In genomic region chr13:107100116-107100515, GRCm38 (mm10) we compare ENCODE assay signal across 10 mouse cellular contexts.
A peak's percentile ranks its signal among the peaks of the same experiment; 100 is the strongest.
DNase-seq lines count a peak whose midpoint lies in the region; ATAC-seq and TF ChIP-seq lines count a peak whose summit lies in the region.
"Had no signal": no experiment of that assay in that cellular context is flagged by ENCODE, and none has a peak within 500 bp of the region (broad histone marks: within the 10 kb centered on the region; RNA-seq: fewer than 3 reads in every experiment).

No protein-coding gene starts in this region.

- no peaks in the 10 kb centered on the region for H3K36me3 ChIP-seq in intestine, postnatal 0 days (ENCODE audit: control insufficient read depth, insufficient read depth)
- no peaks in the 10 kb centered on the region for H3K36me3 ChIP-seq in intestine, embryonic 15.5 days
- H3K36me3 ChIP-seq in E14TG2a.4 (ENCODE audit: insufficient read depth, low read length) = no peaks in the 10 kb centered on the region
- H3K36me3 ChIP-seq in liver, embryonic 14.5 days (replicated peaks; ENCODE audit: control insufficient read depth, insufficient read depth, low read depth) = no peaks in the 10 kb centered on the region

- H3K4me2 ChIP-seq in intestine, postnatal 0 days (replicated peaks; ENCODE audit: low read depth) = no peak overlapping the region
- H3K4me2 ChIP-seq in intestine, embryonic 15.5 days (replicated peaks) = no peak overlapping the region
- peak overlapping the region; percentile 81 for H3K4me2 ChIP-seq in liver, embryonic 14.5 days (ENCODE audit: low read depth)

- H3K4me1 ChIP-seq in intestine, postnatal 0 days (replicated peaks; ENCODE audit: control insufficient read depth, insufficient read depth, low read length) = no peaks in the 10 kb centered on the region
- H3K4me1 ChIP-seq in intestine, embryonic 15.5 days (replicated peaks) = no peaks in the 10 kb centered on the region
- H3K4me1 ChIP-seq in E14TG2a.4 (replicated peaks; ENCODE audit: low read depth, low read length) = no peaks in the 10 kb centered on the region; the same call in 1 of the 2 replicates
- peaks cover 56 to 65% of the 10 kb centered on the region in 2 experiments for H3K4me1 ChIP-seq in liver, embryonic 14.5 days (replicated peaks; ENCODE audit: control insufficient read depth in 2 of 2, insufficient read depth in 2 of 2, low read length in 1 of 2)

- peak; percentile 17 for DNase-seq in Muller cell, postnatal 12 days (ENCODE audit: inconsistent ontology term)
- peak; percentile 41 to 54 (median 52) for DNase-seq in liver, embryonic 14.5 days (ENCODE audit: low read depth in 3 of 3, low spot score in 3 of 3)
- no peak for DNase-seq in left cerebral cortex, postnatal 25 days (ENCODE audit: low spot score in 2 of 2)
- DNase-seq: adrenal gland, postnatal 10 days; gastrocnemius, postnatal 10 days; right cerebral cortex, postnatal 25 days had no signal

- no peak overlapping the region for H3K9ac ChIP-seq in intestine, postnatal 0 days (ENCODE audit: low read depth, low read length)
- H3K9ac ChIP-seq in intestine, embryonic 15.5 days = no peak overlapping the region
- peak overlapping the region; percentile 74 for H3K9ac ChIP-seq in liver, embryonic 14.5 days (replicated peaks)

- no peak overlapping the region for H3K4me3 ChIP-seq in intestine, postnatal 0 days (ENCODE audit: low read depth, low read length)
- no peak overlapping the region for H3K4me3 ChIP-seq in intestine, embryonic 15.5 days (replicated peaks)
- H3K4me3 ChIP-seq in E14TG2a.4 (replicated peaks; ENCODE audit: low read length) = no peak overlapping the region
- peak overlapping the region in 1 of 2 experiments; percentile 52; a peak in 2 of 4 replicates for H3K4me3 ChIP-seq in liver, embryonic 14.5 days (ENCODE audit: insufficient read depth in 1 of 2, low read depth in 2 of 2, low read length in 2 of 2)

- TF ChIP-seq EP300 in liver, embryonic 14.5 days (IDR thresholded peaks at IDR 0.05; ENCODE audit: low read depth) = 0 out of 2 replicates have a peak, but pooled peaks have one; percentile 22

- peak; percentile 63 for TF ChIP-seq CTCF in intestine, postnatal 0 days (IDR thresholded peaks at IDR 0.05; ENCODE audit: low read depth)
- peak; percentile 71 for TF ChIP-seq CTCF in E14TG2a.4 (conservative IDR thresholded peaks at IDR 0.05; ENCODE audit: low read length)
- peak; percentile 68 for TF ChIP-seq CTCF in liver, embryonic 14.5 days (IDR thresholded peaks at IDR 0.05; ENCODE audit: low read depth)

- ATAC-seq in intestine, postnatal 0 days = no peak
- no peak for ATAC-seq in intestine, embryonic 15.5 days
- no peak for ATAC-seq in liver, embryonic 14.5 days (ENCODE audit: insufficient read depth)
- ATAC-seq in frontal cortex, adult (ENCODE audit: low TSS enrichment) = no peak

- no peaks in the 10 kb centered on the region for H3K9me3 ChIP-seq in intestine, postnatal 0 days (ENCODE audit: control insufficient read depth)
- no peaks in the 10 kb centered on the region for H3K9me3 ChIP-seq in intestine, embryonic 15.5 days
- H3K9me3 ChIP-seq in E14TG2a.4 (ENCODE audit: low read length) = peaks cover 14% of the 10 kb centered on the region
- H3K9me3 ChIP-seq in liver, embryonic 14.5 days (ENCODE audit: control insufficient read depth, low read length) = no peaks in the 10 kb centered on the region

- H3K27ac ChIP-seq in intestine, postnatal 0 days (ENCODE audit: low read depth, low read length) = no peak overlapping the region
- no peak overlapping the region for H3K27ac ChIP-seq in intestine, embryonic 15.5 days
- peak overlapping the region; percentile 95 for H3K27ac ChIP-seq in liver, embryonic 14.5 days

- intact Hi-C loops in left cerebral cortex, postnatal 25 days (cut with DNase I) = loop anchor here (5.0 kb wide), 2 partner anchors 78 to 163 kb away; partner anchors contain the start of genes Ipo11 and Kif2a

- 71% methylated on average over 3 of the region's 3 CpGs for WGBS in intestine, postnatal 0 days
- 77% methylated on average over 3 of the region's 3 CpGs for WGBS in intestine, embryonic 15.5 days
- WGBS in liver, embryonic 14.5 days (ENCODE audit: insufficient replicate concordance) = 41% methylated on average over 3 of the region's 3 CpGs

- H3K27me3 ChIP-seq in intestine, postnatal 0 days (replicated peaks; ENCODE audit: control insufficient read depth, insufficient read depth, low read length) = no peaks in the 10 kb centered on the region
- H3K27me3 ChIP-seq in intestine, embryonic 15.5 days (replicated peaks) = no peaks in the 10 kb centered on the region
- H3K27me3 ChIP-seq in E14TG2a.4 (ENCODE audit: insufficient read depth, low read length) = no peaks in the 10 kb centered on the region
- H3K27me3 ChIP-seq in liver, embryonic 14.5 days (ENCODE audit: control insufficient read depth, insufficient read depth, low read length) = no peaks in the 10 kb centered on the region

Comparison
In these comparisons a context has a peak if more than half of its experiments do, and no peak if none do; other contexts are left out.
1. DNase-seq: peak in Muller cell, postnatal 12 days (single experiment) and liver, embryonic 14.5 days (3 of 3); none in left cerebral cortex, postnatal 25 days (0 of 2).
2. Peak in every context shown above with its lines, with median percentiles within 50 percentile points of each other: CTCF ChIP-seq.